Mouse (Mus musculus): Measurements from ENCODE around the gene Ntng1. TPM values are rescaled to one million over a fixed set of nuclear protein-coding genes. Genes with fewer than 3 reads are reported as not detected.

The Ntng1 gene
- polyA plus RNA-seq, 1 experiment from 2014 or later = 2.7 TPM

DNA sequence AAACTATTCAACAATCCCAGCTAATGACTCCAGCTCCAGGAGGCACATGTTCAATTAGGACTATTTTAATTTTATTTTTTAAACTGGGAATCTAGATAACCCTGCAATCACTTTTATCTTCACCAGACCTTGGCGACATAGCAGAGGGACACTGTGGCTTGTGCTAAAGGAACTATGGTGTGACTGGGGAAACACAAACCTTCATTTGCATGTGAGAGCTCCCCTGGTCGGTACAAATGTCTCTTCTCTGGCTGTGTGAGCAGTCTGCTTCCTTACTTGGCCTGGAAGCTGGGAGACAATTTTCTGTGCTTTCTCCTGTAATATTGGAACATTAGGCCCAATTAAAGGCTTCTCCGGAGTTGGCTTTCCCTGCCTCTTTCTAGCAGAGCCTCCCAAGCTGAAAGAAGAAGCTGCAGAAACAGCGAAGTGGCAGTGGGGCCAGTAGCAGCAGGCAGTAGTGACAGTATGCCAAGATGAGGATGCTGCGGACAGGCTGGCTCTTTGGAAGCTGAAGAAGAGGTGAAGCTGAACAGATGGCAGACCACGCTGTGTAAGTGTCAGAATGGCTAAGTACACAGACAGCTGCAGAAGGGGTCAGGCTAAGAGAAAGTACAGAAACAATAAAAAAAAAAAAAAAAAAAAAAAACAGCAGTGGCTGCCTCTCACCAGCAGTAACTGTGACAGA lies 148.7 kb downstream of the Ntng1 start:
- ATAC-seq (replicated peaks; ENCODE audit: insufficient number of reproducible peaks, low FRiP score, low TSS enrichment, low read depth) (peak; percentile 62; the same call in 1 of the 2 replicates), DNase-seq (ENCODE audit: low spot score) (no peak)
- no peaks in the 10 kb centered on the region for H3K36me3 ChIP-seq (replicated peaks; ENCODE audit: control insufficient read depth, insufficient read depth, low read depth, low read length)
- no peak overlapping the region for H3K4me2 ChIP-seq (ENCODE audit: low read depth, low read length)
- H3K27me3 ChIP-seq (ENCODE audit: control insufficient read depth, insufficient read depth, low read length) = no peaks in the 10 kb centered on the region
- no peaks in the 10 kb centered on the region for H3K4me1 ChIP-seq (ENCODE audit: control insufficient read depth, insufficient read depth, low read length)
- no peak overlapping the region for H3K27ac ChIP-seq (replicated peaks; ENCODE audit: low read depth, low read length)
- WGBS = 34% methylated on average over 6 of the region's 6 CpGs
- H3K9ac ChIP-seq (replicated peaks; ENCODE audit: low read length) = no peak overlapping the region; the same call in 1 of the 2 replicates
- H3K4me3 ChIP-seq (ENCODE audit: low read depth, low read length) = no peak overlapping the region
- H3K9me3 ChIP-seq (replicated peaks; ENCODE audit: control insufficient read depth, low read length) = no peaks in the 10 kb centered on the region

DNA sequence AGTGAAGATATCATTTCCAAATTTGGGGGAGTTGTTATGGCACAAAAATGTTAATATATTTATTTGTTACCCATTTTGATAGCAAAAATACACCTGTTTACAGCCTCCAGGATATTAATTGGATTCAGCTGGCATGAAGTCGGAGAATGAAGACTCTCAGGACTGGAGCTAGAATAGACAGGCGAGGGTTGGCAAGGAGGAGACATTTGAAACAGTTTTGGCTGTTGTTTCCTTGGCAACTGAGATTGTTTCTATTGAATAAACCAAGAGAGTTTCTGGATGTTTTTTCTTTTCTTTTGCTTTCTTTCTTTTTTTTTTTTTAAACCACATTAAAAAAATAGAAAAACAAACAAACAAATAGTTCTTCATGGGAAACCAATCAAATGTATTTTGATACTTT lies 159.7 kb downstream of the Ntng1 start:
- DNase-seq (ENCODE audit: low spot score) (no peak), ATAC-seq (replicated peaks; ENCODE audit: insufficient number of reproducible peaks, low FRiP score, low TSS enrichment, low read depth) (no peak)
- 60% methylated on average over 2 of the region's 2 CpGs for WGBS
- Histone ChIP-seq H3K9ac (replicated peaks; ENCODE audit: low read length) (no peak overlapping the region), H3K4me2 (ENCODE audit: low read depth, low read length) (no peak overlapping the region), H3K36me3 (replicated peaks; ENCODE audit: control insufficient read depth, insufficient read depth, low read depth, low read length) (no peaks in the 10 kb centered on the region), H3K4me3 (ENCODE audit: low read depth, low read length) (no peak overlapping the region), H3K27me3 (ENCODE audit: control insufficient read depth, insufficient read depth, low read length) (no peaks in the 10 kb centered on the region), H3K4me1 (ENCODE audit: control insufficient read depth, insufficient read depth, low read length) (no peaks in the 10 kb centered on the region), H3K27ac (replicated peaks; ENCODE audit: low read depth, low read length) (no peak overlapping the region), H3K9me3 (replicated peaks; ENCODE audit: control insufficient read depth, low read length) (no peaks in the 10 kb centered on the region)

DNA sequence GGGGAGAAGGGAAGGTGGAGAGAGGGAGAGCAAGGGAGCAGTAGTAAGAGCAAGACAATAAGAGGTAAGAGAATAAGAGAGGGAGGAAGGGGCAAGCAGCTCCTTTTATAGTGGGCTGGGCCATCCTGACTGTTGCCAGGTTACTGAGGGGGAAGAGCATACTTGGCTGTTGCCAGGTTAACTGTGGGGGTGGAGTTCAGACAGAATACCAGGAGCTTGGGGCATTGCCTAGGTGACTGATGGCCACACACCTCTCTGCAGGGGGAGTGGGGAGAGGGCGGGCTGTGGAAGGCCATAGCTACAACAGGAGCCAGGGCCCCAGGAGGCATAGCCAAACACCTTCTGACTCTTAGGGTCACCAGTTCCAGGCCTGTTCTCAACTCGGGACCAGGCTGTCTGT lies 166.2 kb downstream of the Ntng1 start:
- no peak overlapping the region for H3K27ac ChIP-seq (replicated peaks; ENCODE audit: low read depth, low read length)
- ATAC-seq (replicated peaks; ENCODE audit: insufficient number of reproducible peaks, low FRiP score, low TSS enrichment, low read depth) (peak; percentile 34; the same call in 1 of the 2 replicates), DNase-seq (ENCODE audit: low spot score) (no peak)
- no peak overlapping the region for H3K9ac ChIP-seq (replicated peaks; ENCODE audit: low read length)
- no peak overlapping the region for H3K4me3 ChIP-seq (ENCODE audit: low read depth, low read length)
- no peaks in the 10 kb centered on the region for H3K36me3 ChIP-seq (replicated peaks; ENCODE audit: control insufficient read depth, insufficient read depth, low read depth, low read length)
- H3K4me2 ChIP-seq (ENCODE audit: low read depth, low read length) = no peak overlapping the region
- WGBS = 75% methylated on average over 2 of the region's 2 CpGs
- H3K27me3 ChIP-seq (ENCODE audit: control insufficient read depth, insufficient read depth, low read length) = no peaks in the 10 kb centered on the region
- H3K9me3 ChIP-seq (replicated peaks; ENCODE audit: control insufficient read depth, low read length) = no peaks in the 10 kb centered on the region
- no peaks in the 10 kb centered on the region for H3K4me1 ChIP-seq (ENCODE audit: control insufficient read depth, insufficient read depth, low read length)

DNA sequence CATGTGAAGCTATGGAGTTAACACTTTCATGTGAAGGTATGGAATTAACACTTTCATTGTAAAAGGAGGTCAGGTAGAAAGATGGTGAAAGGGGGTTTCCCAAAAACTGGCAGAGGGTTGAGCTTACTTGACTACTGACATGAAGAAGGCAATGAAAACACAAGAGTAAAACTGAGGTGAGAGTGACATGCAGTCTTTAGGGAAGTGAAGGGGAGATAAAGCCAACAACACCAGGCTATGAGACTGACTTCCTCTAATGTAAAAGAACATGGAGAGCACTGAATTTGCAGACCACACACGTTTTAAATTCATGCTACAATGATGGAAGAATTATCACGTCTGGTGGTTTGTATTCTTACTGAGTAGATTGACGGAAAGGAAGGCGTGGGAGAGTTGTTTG lies 168.7 kb downstream of the Ntng1 start:
- DNase-seq (ENCODE audit: low spot score) (no peak), ATAC-seq (replicated peaks; ENCODE audit: insufficient number of reproducible peaks, low FRiP score, low TSS enrichment, low read depth) (no peak)
- H3K4me1 ChIP-seq (ENCODE audit: control insufficient read depth, insufficient read depth, low read length) = no peaks in the 10 kb centered on the region
- H3K27ac ChIP-seq (replicated peaks; ENCODE audit: low read depth, low read length) = no peak overlapping the region
- no peaks in the 10 kb centered on the region for H3K36me3 ChIP-seq (replicated peaks; ENCODE audit: control insufficient read depth, insufficient read depth, low read depth, low read length)
- no peaks in the 10 kb centered on the region for H3K27me3 ChIP-seq (ENCODE audit: control insufficient read depth, insufficient read depth, low read length)
- 70% methylated on average over 4 of the region's 4 CpGs for WGBS
- H3K9ac ChIP-seq (replicated peaks; ENCODE audit: low read length) = no peak overlapping the region
- H3K4me2 ChIP-seq (ENCODE audit: low read depth, low read length) = no peak overlapping the region
- H3K4me3 ChIP-seq (ENCODE audit: low read depth, low read length) = no peak overlapping the region
- no peaks in the 10 kb centered on the region for H3K9me3 ChIP-seq (replicated peaks; ENCODE audit: control insufficient read depth, low read length)

DNA sequence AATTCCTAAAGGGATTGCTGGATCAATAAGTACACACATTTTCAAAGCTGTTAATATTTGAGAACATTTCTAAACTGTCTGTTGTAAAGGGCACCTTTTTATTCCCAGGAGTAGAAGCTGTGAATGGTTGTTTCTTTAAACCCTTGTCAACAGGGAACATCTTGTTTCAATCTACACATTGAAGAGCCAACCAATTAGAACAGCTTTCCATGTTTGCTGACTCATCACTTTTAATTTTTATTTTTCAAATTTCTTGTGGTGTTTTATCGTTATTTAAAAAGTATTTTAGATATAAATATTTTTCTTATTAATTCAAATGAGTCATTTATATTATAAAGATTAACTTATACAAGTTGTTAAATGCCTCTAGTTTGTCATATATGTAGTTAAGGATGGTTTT lies 172.3 kb downstream of the Ntng1 start:
- 76% methylated on average over 1 of the region's 1 CpGs for WGBS
- H3K4me2 ChIP-seq (ENCODE audit: low read depth, low read length) = no peak overlapping the region
- no peak overlapping the region for H3K9ac ChIP-seq (replicated peaks; ENCODE audit: low read length)
- H3K27me3 ChIP-seq (ENCODE audit: control insufficient read depth, insufficient read depth, low read length) = no peaks in the 10 kb centered on the region
- H3K36me3 ChIP-seq (replicated peaks; ENCODE audit: control insufficient read depth, insufficient read depth, low read depth, low read length) = no peaks in the 10 kb centered on the region
- ATAC-seq (replicated peaks; ENCODE audit: insufficient number of reproducible peaks, low FRiP score, low TSS enrichment, low read depth) = no peak
- no peaks in the 10 kb centered on the region for H3K9me3 ChIP-seq (replicated peaks; ENCODE audit: control insufficient read depth, low read length)
- no peaks in the 10 kb centered on the region for H3K4me1 ChIP-seq (ENCODE audit: control insufficient read depth, insufficient read depth, low read length)
- DNase-seq (ENCODE audit: low spot score) = no peak
- H3K27ac ChIP-seq (replicated peaks; ENCODE audit: low read depth, low read length) = no peak overlapping the region
- no peak overlapping the region for H3K4me3 ChIP-seq (ENCODE audit: low read depth, low read length)

DNA sequence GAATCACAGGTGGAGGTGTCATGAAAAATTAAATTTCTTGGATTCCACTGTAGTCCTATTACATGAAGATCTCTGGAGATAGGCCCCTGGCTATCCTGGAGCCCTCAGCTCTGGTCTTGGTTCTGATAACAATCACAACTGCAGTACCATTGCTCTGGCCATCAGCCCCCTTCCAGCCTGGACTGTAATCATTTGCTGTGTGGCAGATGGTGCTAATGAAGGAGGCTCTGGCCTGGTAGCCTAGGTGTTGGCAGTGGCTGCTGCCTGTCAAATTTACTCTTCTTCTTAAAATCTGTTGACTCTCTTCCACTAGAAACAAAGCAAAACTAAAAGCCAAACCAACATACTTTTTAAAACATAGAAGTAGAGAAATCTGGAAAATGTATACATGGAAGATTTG lies 173.6 kb downstream of the Ntng1 start:
- H3K36me3 ChIP-seq (replicated peaks; ENCODE audit: control insufficient read depth, insufficient read depth, low read depth, low read length) = no peaks in the 10 kb centered on the region
- DNase-seq (ENCODE audit: low spot score) = no peak
- no peaks in the 10 kb centered on the region for H3K9me3 ChIP-seq (replicated peaks; ENCODE audit: control insufficient read depth, low read length)
- H3K4me3 ChIP-seq (ENCODE audit: low read depth, low read length) = no peak overlapping the region
- H3K4me2 ChIP-seq (ENCODE audit: low read depth, low read length) = no peak overlapping the region
- ATAC-seq (replicated peaks; ENCODE audit: insufficient number of reproducible peaks, low FRiP score, low TSS enrichment, low read depth) = no peak
- H3K4me1 ChIP-seq (ENCODE audit: control insufficient read depth, insufficient read depth, low read length) = no peaks in the 10 kb centered on the region
- H3K27me3 ChIP-seq (ENCODE audit: control insufficient read depth, insufficient read depth, low read length) = no peaks in the 10 kb centered on the region
- no peak overlapping the region for H3K9ac ChIP-seq (replicated peaks; ENCODE audit: low read length)
- no peak overlapping the region for H3K27ac ChIP-seq (replicated peaks; ENCODE audit: low read depth, low read length)

DNA sequence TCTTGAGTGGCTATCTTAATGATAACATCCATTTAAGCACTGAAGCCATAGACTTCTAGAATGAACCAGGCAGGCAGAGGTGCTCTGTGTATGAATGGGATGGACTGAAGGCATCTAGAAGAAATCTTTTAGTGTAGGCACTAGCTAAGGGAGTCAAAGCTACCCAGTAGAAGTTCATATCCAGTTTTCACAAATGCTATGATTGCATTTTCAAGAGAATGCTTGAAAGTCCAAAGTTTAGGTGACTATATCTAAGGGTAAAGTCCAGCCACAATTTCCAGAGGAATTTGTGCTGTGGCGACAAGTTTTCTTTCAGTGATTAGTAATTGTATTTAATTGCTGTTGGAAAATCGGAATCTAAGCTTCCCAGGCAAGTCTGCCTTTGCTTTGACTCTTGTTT lies 181.2 kb downstream of the Ntng1 start:
- H3K4me1 ChIP-seq (ENCODE audit: control insufficient read depth, insufficient read depth, low read length) = no peaks in the 10 kb centered on the region
- no peaks in the 10 kb centered on the region for H3K36me3 ChIP-seq (replicated peaks; ENCODE audit: control insufficient read depth, insufficient read depth, low read depth, low read length)
- no peak overlapping the region for H3K4me2 ChIP-seq (ENCODE audit: low read depth, low read length)
- no peak overlapping the region for H3K9ac ChIP-seq (replicated peaks; ENCODE audit: low read length)
- H3K27ac ChIP-seq (replicated peaks; ENCODE audit: low read depth, low read length) = no peak overlapping the region
- no peak overlapping the region for H3K4me3 ChIP-seq (ENCODE audit: low read depth, low read length)
- H3K9me3 ChIP-seq (replicated peaks; ENCODE audit: control insufficient read depth, low read length) = no peaks in the 10 kb centered on the region
- no peaks in the 10 kb centered on the region for H3K27me3 ChIP-seq (ENCODE audit: control insufficient read depth, insufficient read depth, low read length)
- DNase-seq (ENCODE audit: low spot score) = no peak
- ATAC-seq (replicated peaks; ENCODE audit: insufficient number of reproducible peaks, low FRiP score, low TSS enrichment, low read depth) = no peak
- 67% methylated on average over 2 of the region's 2 CpGs for WGBS

DNA sequence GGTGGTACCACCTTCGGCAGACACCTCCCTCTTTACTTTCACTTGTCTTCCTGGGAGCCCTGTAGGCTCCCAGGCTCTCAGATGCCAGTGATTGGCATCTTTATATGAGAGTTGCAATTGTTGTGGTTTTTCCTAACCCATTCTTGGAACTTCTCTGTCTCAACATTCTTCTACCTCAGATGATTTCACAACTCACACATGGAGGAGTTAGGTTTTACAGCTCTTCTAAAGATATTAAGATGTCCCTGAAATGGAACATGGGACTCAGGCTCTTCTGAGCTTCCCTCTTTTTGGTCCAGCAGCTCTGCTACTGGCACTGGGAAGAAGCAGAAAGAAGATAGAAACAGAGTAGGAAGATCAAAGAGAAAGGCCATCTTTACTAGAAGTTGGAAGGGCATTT lies 200.9 kb downstream of the Ntng1 start:
- H3K9ac ChIP-seq (replicated peaks; ENCODE audit: low read length) = no peak overlapping the region
- DNase-seq (ENCODE audit: low spot score) (no peak), ATAC-seq (replicated peaks; ENCODE audit: insufficient number of reproducible peaks, low FRiP score, low TSS enrichment, low read depth) (no peak)
- no peak overlapping the region for H3K27ac ChIP-seq (replicated peaks; ENCODE audit: low read depth, low read length)
- H3K9me3 ChIP-seq (replicated peaks; ENCODE audit: control insufficient read depth, low read length) = no peaks in the 10 kb centered on the region
- no peaks in the 10 kb centered on the region for H3K27me3 ChIP-seq (ENCODE audit: control insufficient read depth, insufficient read depth, low read length)
- no peak overlapping the region for H3K4me3 ChIP-seq (ENCODE audit: low read depth, low read length)
- H3K4me2 ChIP-seq (ENCODE audit: low read depth, low read length) = no peak overlapping the region
- 81% methylated on average over 1 of the region's 1 CpGs for WGBS
- H3K36me3 ChIP-seq (replicated peaks; ENCODE audit: control insufficient read depth, insufficient read depth, low read depth, low read length) = no peaks in the 10 kb centered on the region
- no peaks in the 10 kb centered on the region for H3K4me1 ChIP-seq (ENCODE audit: control insufficient read depth, insufficient read depth, low read length)
